Mouse (Mus musculus) bone marrow macrophage, adult 2 months (primary cell): ENCODE data around the gene Olfr1196. TPM values are rescaled to one million over a fixed set of nuclear protein-coding genes. Genes with fewer than 3 reads are reported as not detected.
"Not testable (repeated sequence)": the region's sequence is repeated elsewhere in the genome, so short reads cannot be mapped to it uniquely, and the experiment has no call there.

ENCODE experiments used
- H3K27ac ChIP-seq: 2 replicates; pipeline ENCODE4 v1.5.1; 2012; ENCODE audit warnings: low read depth, low read length; ENCODE audit not compliant: insufficient read depth
- H3K4me1 ChIP-seq: 2 replicates; pipeline ENCODE4 v1.6.1; 2012; ENCODE audit warnings: low read length; ENCODE audit not compliant: control insufficient read depth, insufficient read depth
- H3K4me3 ChIP-seq: 2 replicates; pipeline ENCODE4 v1.5.1; 2012; ENCODE audit warnings: mild to moderate bottlenecking, low read length, moderate library complexity; ENCODE audit not compliant: insufficient read depth
- CTCF ChIP-seq: IDR thresholded peaks from 2 replicates; pipeline ENCODE4 v1.5.1; 2012; ENCODE audit warnings: low read depth, mild to moderate bottlenecking, low read length, moderate library complexity
- POLR2A ChIP-seq: IDR thresholded peaks from 2 replicates; pipeline ENCODE4 v1.6.1; 2012; ENCODE audit warnings: mild to moderate bottlenecking, low read depth, low read length, borderline replicate concordance
- polyA plus RNA-seq: library from polyadenylated mRNA; stranded (reverse); fragments of >200 nt; gene quantifications from 2 replicates; pipeline ENCODE4 v1.2.4, GENCODE M21; 2012; ENCODE audit not compliant: missing spikeins, insufficient read depth, insufficient read length

Olfr1196 gene
- not detected in 2 replicates for polyA plus RNA-seq

GRCm38 (mm10) chr2:88704497-88704896 lies at the start of gene Olfr1196:
TSS of gene Olfr1196 (minus strand) at chr2:88704597.
- H3K4me3 ChIP-seq, result no peak within 1 kb of the TSS
- no peak within 1 kb of the TSS for H3K27ac ChIP-seq
- no peaks in the 10 kb centered on the region for H3K4me1 ChIP-seq
- TF ChIP-seq CTCF (no peak), POLR2A (no peak)

GRCm38 (mm10) chr2:88751270-88751669 lies 46.9 kb upstream of the Olfr1196 start, which contains the start of gene Olfr1198:
TSS of gene Olfr1198 (minus strand) at chr2:88751370.
- H3K4me1 ChIP-seq, result no peaks in the 10 kb centered on the region
- H3K27ac ChIP-seq, result no peak within 1 kb of the TSS
- TF ChIP-seq POLR2A (no peak), CTCF (no peak)
- no peak within 1 kb of the TSS for H3K4me3 ChIP-seq

GRCm38 (mm10) chr2:88743379-88743778 lies 39.0 kb upstream of the Olfr1196 start:
- Histone ChIP-seq H3K4me1 (no peaks in the 10 kb centered on the region), H3K27ac (no peak overlapping the region), H3K4me3 (no peak overlapping the region)
- TF ChIP-seq CTCF, result no peak
- no peak for TF ChIP-seq POLR2A

GRCm38 (mm10) chr2:88732266-88732665 lies 27.9 kb upstream of the Olfr1196 start, which contains the start of gene Olfr1197:
TSS of gene Olfr1197 (minus strand) at chr2:88732366.
- Histone ChIP-seq H3K4me1 (no peaks in the 10 kb centered on the region), H3K27ac (no peak within 1 kb of the TSS), H3K4me3 (no peak within 1 kb of the TSS)
- TF ChIP-seq POLR2A, result no peak
- no peak for TF ChIP-seq CTCF

GRCm38 (mm10) chr2:88689087-88689486 lies 15.3 kb downstream of the Olfr1196 start, which contains the start of gene Olfr1195:
TSS of gene Olfr1195 (minus strand) at chr2:88689187.
- Histone ChIP-seq H3K4me3 (no peak within 1 kb of the TSS), H3K27ac (no peak within 1 kb of the TSS), H3K4me1 (no peaks in the 10 kb centered on the region)
- TF ChIP-seq POLR2A, result no peak
- no peak for TF ChIP-seq CTCF

- H3K27ac ChIP-seq, H3K4me1 ChIP-seq, H3K4me3 ChIP-seq: not testable (repeated sequence)
These were observed 29.1 kb downstream of the Olfr1196 start, which contains the start of gene Olfr1193 for GRCm38 (mm10) chr2:88675328-88675727. TSS of gene Olfr1193 (plus strand) at chr2:88675628.

- H3K4me3 ChIP-seq, result no peak within 1 kb of the TSS
- H3K4me1 ChIP-seq, result no peaks in the 10 kb centered on the region
- TF ChIP-seq POLR2A, result no peak
- TF ChIP-seq CTCF, result no peak
- no peak within 1 kb of the TSS for H3K27ac ChIP-seq
These were observed 56.2 kb downstream of the Olfr1196 start, which contains the start of gene Olfr1192-ps1 for GRCm38 (mm10) chr2:88648209-88648608. TSS of gene Olfr1192-ps1 (plus strand) at chr2:88648509.

Other genes starting within 250 kb of the Olfr1196 start
- 0.07 and 0.13 TPM in 2 replicates for gene Olfr1183, start 249.7 kb downstream of the Olfr1196 start, polyA plus RNA-seq
- not detected in 2 replicates for gene Olfr1184, start 221.0 kb downstream of the Olfr1196 start, polyA plus RNA-seq
- gene Olfr1185-ps1, start 211.3 kb downstream of the Olfr1196 start, polyA plus RNA-seq, result not detected in 2 replicates
- gene Olfr1186, start 186.0 kb downstream of the Olfr1196 start, polyA plus RNA-seq, result not detected in 2 replicates
- gene Olfr1188, start 147.7 kb downstream of the Olfr1196 start, polyA plus RNA-seq, result not detected in 2 replicates
- not detected in 2 replicates for gene Olfr1189, start 118.1 kb downstream of the Olfr1196 start, polyA plus RNA-seq
- 0.12 TPM in 1 of 2 replicates, not detected in the other for gene Olfr1191-ps1, start 64.1 kb downstream of the Olfr1196 start, polyA plus RNA-seq
- gene Olfr1192-ps1, start 56.1 kb downstream of the Olfr1196 start, polyA plus RNA-seq, result 0.12 TPM in 1 of 2 replicates, not detected in the other
- 0.45 TPM in 1 of 2 replicates, not detected in the other for gene Olfr1193, start 29.0 kb downstream of the Olfr1196 start, polyA plus RNA-seq
- not detected in 2 replicates for gene Olfr1195, start 15.4 kb downstream of the Olfr1196 start, polyA plus RNA-seq
- not detected in 2 replicates for gene Olfr1197, start 27.8 kb upstream of the Olfr1196 start, polyA plus RNA-seq
- not detected in 2 replicates for gene Olfr1198, start 46.8 kb upstream of the Olfr1196 start, polyA plus RNA-seq
- not detected in 2 replicates for gene Olfr1199, start 55.9 kb upstream of the Olfr1196 start, polyA plus RNA-seq
- gene Olfr1200, start 65.9 kb upstream of the Olfr1196 start, polyA plus RNA-seq, result not detected in 2 replicates
- gene Olfr1201, start 88.4 kb upstream of the Olfr1196 start, polyA plus RNA-seq, result not detected in 2 replicates
- not detected in 2 replicates for gene Olfr1202, start 109.9 kb upstream of the Olfr1196 start, polyA plus RNA-seq
- gene Olfr1205, start 125.1 kb upstream of the Olfr1196 start, polyA plus RNA-seq, result not detected in 2 replicates
- gene Olfr1204, start 144.7 kb upstream of the Olfr1196 start, polyA plus RNA-seq, result not detected in 2 replicates
- gene Olfr1206, start 158.6 kb upstream of the Olfr1196 start, polyA plus RNA-seq, result not detected in 2 replicates
- gene Olfr1208, start 197.7 kb upstream of the Olfr1196 start, polyA plus RNA-seq, result not detected in 2 replicates
- not detected in 2 replicates for gene Olfr1209, start 210.6 kb upstream of the Olfr1196 start, polyA plus RNA-seq
- not detected in 2 replicates for gene Olfr1211, start 233.5 kb upstream of the Olfr1196 start, polyA plus RNA-seq
- gene Olfr1212, start 249.4 kb upstream of the Olfr1196 start, polyA plus RNA-seq, result not detected in 2 replicates